Mouse (Mus musculus): ENCODE results near the gene Tubgcp5. TPM values are rescaled to one million over a fixed set of nuclear protein-coding genes. Genes with fewer than 3 reads are reported as not detected.

Gene Tubgcp5
- polyA plus RNA-seq, 1 experiment from 2014 or later = 6.5 TPM

- WGBS (ENCODE audit: insufficient replicate concordance) = 41% methylated on average over 3 of the region's 3 CpGs
Observed at GRCm38 (mm10) chr7:55855597-55855996, 61.6 kb downstream of the Tubgcp5 start.

DNA sequence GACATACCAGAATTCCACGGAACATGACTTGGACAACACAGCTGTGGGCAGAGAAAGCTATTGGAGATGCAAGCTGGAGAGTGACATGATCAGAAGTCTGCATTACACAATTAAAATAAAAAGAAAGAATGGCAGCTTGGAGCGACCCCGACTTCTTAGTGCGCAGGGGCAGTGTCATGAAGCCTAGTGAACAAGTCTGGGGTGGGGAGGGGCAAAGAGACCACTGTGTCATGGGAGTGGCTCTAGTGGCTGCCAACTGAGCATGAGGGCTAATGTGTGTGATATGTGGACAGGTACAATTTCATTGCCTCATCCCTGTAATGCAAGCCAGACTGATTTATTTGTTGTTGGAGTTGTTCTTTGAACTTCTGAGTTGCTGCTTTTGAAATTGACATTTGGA, 62.8 kb downstream of the Tubgcp5 start:
- no peak overlapping the region for H3K9ac ChIP-seq
- no peaks in the 10 kb centered on the region for H3K27me3 ChIP-seq
- H3K27ac ChIP-seq (replicated peaks) = no peak overlapping the region
- no peaks in the 10 kb centered on the region for H3K36me3 ChIP-seq (replicated peaks)
- 75% methylated on average over 4 of the region's 4 CpGs for WGBS (ENCODE audit: insufficient replicate concordance)
- H3K4me3 ChIP-seq (replicated peaks) = no peak overlapping the region
- H3K4me2 ChIP-seq = no peak overlapping the region
- ATAC-seq (ENCODE audit: insufficient read depth) = no peak
- H3K4me1 ChIP-seq (replicated peaks) = peaks cover 4% of the 10 kb centered on the region; the same call in 1 of the 2 replicates
- no peaks in the 10 kb centered on the region for H3K9me3 ChIP-seq (replicated peaks)

More at GRCm38 (mm10) chr7:55855597-55855996, 61.6 kb downstream of the Tubgcp5 start:
- no peaks in the 10 kb centered on the region for H3K9me3 ChIP-seq (replicated peaks)
- H3K27ac ChIP-seq (replicated peaks) = no peak overlapping the region
- no peak overlapping the region for H3K9ac ChIP-seq
- no peaks in the 10 kb centered on the region for H3K27me3 ChIP-seq
- H3K36me3 ChIP-seq (replicated peaks) = no peaks in the 10 kb centered on the region
- no peak overlapping the region for H3K4me3 ChIP-seq (replicated peaks)
- peaks cover 4% of the 10 kb centered on the region; the same call in 1 of the 2 replicates for H3K4me1 ChIP-seq (replicated peaks)
- no peak for ATAC-seq (ENCODE audit: insufficient read depth)
- H3K4me2 ChIP-seq = no peak overlapping the region

GRCm38 (mm10) chr7:55857729-55858128, 63.8 kb downstream of the Tubgcp5 start:
- Histone ChIP-seq H3K9me3 (replicated peaks) (no peaks in the 10 kb centered on the region), H3K27me3 (no peaks in the 10 kb centered on the region), H3K4me3 (replicated peaks) (no peak overlapping the region), H3K36me3 (replicated peaks) (no peaks in the 10 kb centered on the region), H3K4me1 (replicated peaks) (peaks cover 4% of the 10 kb centered on the region; the same call in 1 of the 2 replicates), H3K9ac (no peak overlapping the region), H3K4me2 (no peak overlapping the region), H3K27ac (replicated peaks) (no peak overlapping the region)
- no peak for ATAC-seq (ENCODE audit: insufficient read depth)
- 43% methylated on average over 2 of the region's 2 CpGs for WGBS (ENCODE audit: insufficient replicate concordance)

DNA sequence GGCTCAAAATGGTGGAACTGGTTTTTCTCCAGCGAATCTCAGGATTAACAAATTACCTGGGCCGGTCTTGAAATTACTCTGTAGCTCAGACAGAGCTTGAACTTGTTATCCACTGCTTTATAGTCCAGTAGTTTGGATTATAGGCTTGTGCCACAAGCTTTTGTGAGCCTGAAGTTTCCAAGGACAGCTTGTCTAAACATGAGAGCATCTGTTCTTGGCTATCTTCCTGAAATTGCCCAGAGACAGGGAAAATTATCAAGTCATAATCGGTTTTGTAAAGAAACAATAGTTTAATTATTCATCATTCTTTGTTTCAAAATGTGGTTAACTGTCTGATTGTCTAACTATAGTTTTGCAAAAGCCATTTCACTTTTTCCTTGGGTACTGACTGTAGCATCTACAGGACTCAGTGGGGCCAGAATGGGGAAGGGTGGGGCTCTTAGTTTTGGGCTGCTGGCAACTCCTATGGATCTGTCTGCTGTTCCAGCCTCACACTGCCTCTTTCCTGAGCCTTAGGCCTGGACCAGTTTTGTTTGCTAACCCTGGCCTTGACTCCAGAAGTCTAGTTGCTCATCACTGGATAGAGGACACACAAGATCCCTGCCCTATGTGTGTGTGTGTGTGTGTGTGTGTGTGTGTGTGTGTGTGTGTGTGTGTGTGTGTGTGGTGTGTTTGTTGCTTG, 65.0 kb downstream of the Tubgcp5 start:
- WGBS (ENCODE audit: insufficient replicate concordance) = 67% methylated on average over 3 of the region's 3 CpGs
- no peak overlapping the region for H3K4me3 ChIP-seq (replicated peaks)
- no peak overlapping the region for H3K4me2 ChIP-seq
- H3K4me1 ChIP-seq (replicated peaks) = peaks cover 4% of the 10 kb centered on the region; the same call in 1 of the 2 replicates
- no peak for ATAC-seq (ENCODE audit: insufficient read depth)
- no peak overlapping the region for H3K9ac ChIP-seq
- H3K27ac ChIP-seq (replicated peaks) = no peak overlapping the region
- no peaks in the 10 kb centered on the region for H3K9me3 ChIP-seq (replicated peaks)
- no peaks in the 10 kb centered on the region for H3K27me3 ChIP-seq
- no peaks in the 10 kb centered on the region for H3K36me3 ChIP-seq (replicated peaks)

GRCm38 (mm10) chr7:55859518-55859872, 65.5 kb downstream of the Tubgcp5 start:
- no peak for ATAC-seq (ENCODE audit: insufficient read depth)

GRCm38 (mm10) chr7:55859956-55860355, 66.0 kb downstream of the Tubgcp5 start:
- no peak overlapping the region for H3K4me2 ChIP-seq
- no peaks in the 10 kb centered on the region for H3K9me3 ChIP-seq (replicated peaks)

More at GRCm38 (mm10) chr7:55859518-55859872, 65.5 kb downstream of the Tubgcp5 start:
- H3K27me3 ChIP-seq = no peaks in the 10 kb centered on the region
- no peaks in the 10 kb centered on the region for H3K36me3 ChIP-seq (replicated peaks)
- H3K9ac ChIP-seq = no peak overlapping the region
- no peak overlapping the region for H3K4me2 ChIP-seq
- H3K27ac ChIP-seq (replicated peaks) = no peak overlapping the region
- peaks cover 4% of the 10 kb centered on the region; the same call in 1 of the 2 replicates for H3K4me1 ChIP-seq (replicated peaks)
- no peaks in the 10 kb centered on the region for H3K9me3 ChIP-seq (replicated peaks)
- 62% methylated on average over 2 of the region's 2 CpGs for WGBS (ENCODE audit: insufficient replicate concordance)
- no peak overlapping the region for H3K4me3 ChIP-seq (replicated peaks)

GRCm38 (mm10) chr7:55861175-55861574, 67.2 kb downstream of the Tubgcp5 start:
- Histone ChIP-seq H3K9ac (no peak overlapping the region), H3K9me3 (replicated peaks) (no peaks in the 10 kb centered on the region), H3K4me1 (replicated peaks) (no peaks in the 10 kb centered on the region; the same call in 1 of the 2 replicates), H3K4me3 (replicated peaks) (no peak overlapping the region), H3K4me2 (no peak overlapping the region), H3K27me3 (no peaks in the 10 kb centered on the region), H3K27ac (replicated peaks) (no peak overlapping the region), H3K36me3 (replicated peaks) (no peaks in the 10 kb centered on the region)
- ATAC-seq (ENCODE audit: insufficient read depth) = no peak
- 68% methylated on average over 4 of the region's 4 CpGs for WGBS (ENCODE audit: insufficient replicate concordance)

More at GRCm38 (mm10) chr7:55859956-55860355, 66.0 kb downstream of the Tubgcp5 start:
- Histone ChIP-seq H3K36me3 (replicated peaks) (no peaks in the 10 kb centered on the region), H3K27ac (replicated peaks) (no peak overlapping the region), H3K4me1 (replicated peaks) (peaks cover 4% of the 10 kb centered on the region; the same call in 1 of the 2 replicates), H3K27me3 (no peaks in the 10 kb centered on the region), H3K9ac (no peak overlapping the region), H3K4me3 (replicated peaks) (no peak overlapping the region)
- ATAC-seq (ENCODE audit: insufficient read depth) = no peak
- WGBS (ENCODE audit: insufficient replicate concordance) = 76% methylated on average over 6 of the region's 6 CpGs

GRCm38 (mm10) chr7:55865044-55865443, 71.1 kb downstream of the Tubgcp5 start:
- ATAC-seq (ENCODE audit: insufficient read depth) = no peak

GRCm38 (mm10) chr7:55865750-55866416, 71.9 kb downstream of the Tubgcp5 start:
- H3K27ac ChIP-seq (replicated peaks) = no peak overlapping the region
- ATAC-seq (ENCODE audit: insufficient read depth) = no peak
- WGBS (ENCODE audit: insufficient replicate concordance) = 57% methylated on average over 8 of the region's 8 CpGs

More at GRCm38 (mm10) chr7:55865044-55865443, 71.1 kb downstream of the Tubgcp5 start:
- H3K4me1 ChIP-seq (replicated peaks) = no peaks in the 10 kb centered on the region; the same call in 1 of the 2 replicates
- H3K27ac ChIP-seq (replicated peaks) = no peak overlapping the region
- H3K4me2 ChIP-seq = no peak overlapping the region
- H3K27me3 ChIP-seq = no peaks in the 10 kb centered on the region
- no peak overlapping the region for H3K9ac ChIP-seq
- no peaks in the 10 kb centered on the region for H3K36me3 ChIP-seq (replicated peaks)
- H3K4me3 ChIP-seq (replicated peaks) = no peak overlapping the region
- no peaks in the 10 kb centered on the region for H3K9me3 ChIP-seq (replicated peaks)

GRCm38 (mm10) chr7:55868247-55868646, 74.3 kb downstream of the Tubgcp5 start:
- Histone ChIP-seq H3K27ac (replicated peaks) (no peak overlapping the region), H3K9ac (no peak overlapping the region), H3K4me3 (replicated peaks) (no peak overlapping the region), H3K36me3 (replicated peaks) (no peaks in the 10 kb centered on the region), H3K4me1 (replicated peaks) (no peaks in the 10 kb centered on the region; the same call in 1 of the 2 replicates), H3K27me3 (no peaks in the 10 kb centered on the region), H3K9me3 (replicated peaks) (no peaks in the 10 kb centered on the region), H3K4me2 (no peak overlapping the region)
- 53% methylated on average over 7 of the region's 7 CpGs for WGBS (ENCODE audit: insufficient replicate concordance)
- no peak for ATAC-seq (ENCODE audit: insufficient read depth)

More at GRCm38 (mm10) chr7:55865750-55866416, 71.9 kb downstream of the Tubgcp5 start:
- Histone ChIP-seq H3K9ac (no peak overlapping the region), H3K9me3 (replicated peaks) (no peaks in the 10 kb centered on the region), H3K4me1 (replicated peaks) (no peaks in the 10 kb centered on the region; the same call in 1 of the 2 replicates), H3K4me3 (replicated peaks) (no peak overlapping the region), H3K4me2 (no peak overlapping the region), H3K36me3 (replicated peaks) (no peaks in the 10 kb centered on the region), H3K27me3 (no peaks in the 10 kb centered on the region)

- H3K27ac ChIP-seq (replicated peaks) = no peak overlapping the region
- H3K4me2 ChIP-seq = no peak overlapping the region
- no peaks in the 10 kb centered on the region; the same call in 1 of the 2 replicates for H3K4me1 ChIP-seq (replicated peaks)
- WGBS (ENCODE audit: insufficient replicate concordance) = 71% methylated on average over 3 of the region's 3 CpGs
- ATAC-seq (ENCODE audit: insufficient read depth) = no peak
- H3K4me3 ChIP-seq (replicated peaks) = no peak overlapping the region
- 0 out of 2 replicates have a peak, but pooled peaks cover 8% of the 10 kb centered on the region for H3K36me3 ChIP-seq (replicated peaks)
- H3K27me3 ChIP-seq = no peaks in the 10 kb centered on the region
- no peak overlapping the region for H3K9ac ChIP-seq
- no peaks in the 10 kb centered on the region for H3K9me3 ChIP-seq (replicated peaks)
Observed at GRCm38 (mm10) chr7:55869220-55869619, 75.3 kb downstream of the Tubgcp5 start.

Data from liver, embryonic 15.5 days (tissue).